In genomic region chr15:95804255-95804654, GRCm38 (mm10) we compare ENCODE assay signal across 9 mouse cellular contexts. TPM values are rescaled to one million over a fixed set of nuclear protein-coding genes. Genes with fewer than 3 reads are reported as not detected.
DNase-seq lines count a peak whose midpoint lies in the region; ATAC-seq and TF ChIP-seq lines count a peak whose summit lies in the region.
"Had no signal": no experiment of that assay in that cellular context is flagged by ENCODE, and none has a peak within 500 bp of the region (broad histone marks: within the 10 kb centered on the region; RNA-seq: fewer than 3 reads in every experiment).

No protein-coding gene starts in this region.

- no peak overlapping the region for H3K4me3 ChIP-seq in layer of hippocampus, adult 2 months
- peak overlapping the region; percentile 55 for H3K4me3 ChIP-seq in gastrocnemius, adult 2 months
- no peak overlapping the region for H3K4me3 ChIP-seq in hindbrain, postnatal 0 days (ENCODE audit: low read length)
- no peak overlapping the region for H3K4me3 ChIP-seq in limb, embryonic 15.5 days

- no peaks in the 10 kb centered on the region for H3K27me3 ChIP-seq in hindbrain, postnatal 0 days (ENCODE audit: insufficient read depth, low read length)
- H3K27me3 ChIP-seq in limb, embryonic 15.5 days: no peaks in the 10 kb centered on the region

- no peaks in the 10 kb centered on the region for H3K36me3 ChIP-seq in hindbrain, postnatal 0 days (ENCODE audit: insufficient read depth, low read length)
- peaks cover under 1% of the 10 kb centered on the region; the same call in 1 of the 2 replicates for H3K36me3 ChIP-seq in limb, embryonic 15.5 days

- peak; percentile 68; the same call in 1 of the 2 replicates for ATAC-seq in hindbrain, postnatal 0 days
- ATAC-seq in limb, embryonic 15.5 days (ENCODE audit: insufficient number of reproducible peaks, low FRiP score, low TSS enrichment, low read depth): peak; percentile 84

- peaks cover 16% of the 10 kb centered on the region for H3K4me1 ChIP-seq in hindbrain, postnatal 0 days (ENCODE audit: insufficient read depth, low read length)
- H3K4me1 ChIP-seq in limb, embryonic 15.5 days: peaks cover 33% of the 10 kb centered on the region

- H3K9me3 ChIP-seq in hindbrain, postnatal 0 days (ENCODE audit: low read length): no peaks in the 10 kb centered on the region
- no peaks in the 10 kb centered on the region for H3K9me3 ChIP-seq in limb, embryonic 15.5 days

- H3K4me2 ChIP-seq in hindbrain, postnatal 0 days (ENCODE audit: low read depth, low read length): no peak overlapping the region
- peak overlapping the region; percentile 10; the same call in 1 of the 2 replicates for H3K4me2 ChIP-seq in limb, embryonic 15.5 days

- no peak overlapping the region for H3K9ac ChIP-seq in hindbrain, postnatal 0 days (replicated peaks; ENCODE audit: low read length)
- no peak overlapping the region for H3K9ac ChIP-seq in limb, embryonic 15.5 days
- H3K9ac ChIP-seq: liver, embryonic 14.5 days had no signal

- no peak for TF ChIP-seq CTCF in layer of hippocampus, adult 2 months (conservative IDR thresholded peaks at IDR 0.05)
- no peak for TF ChIP-seq CTCF in gastrocnemius, adult 2 months (IDR thresholded peaks at IDR 0.05)
- TF ChIP-seq CTCF in hindbrain, postnatal 0 days (IDR thresholded peaks at IDR 0.05; ENCODE audit: low read depth): no peak

- DNase-seq in layer of hippocampus, adult 2 months (ENCODE audit: low spot score in 2 of 2): peak; percentile 27 to 44
- DNase-seq in layer of hippocampus, postnatal 14 days (ENCODE audit: low spot score in 2 of 2): no peak
- peak; percentile 97 for DNase-seq in adipocyte (ENCODE audit: low spot score)
- peak; percentile 91 for DNase-seq in gastrocnemius, adult 2 months
- DNase-seq in hindbrain, postnatal 0 days (ENCODE audit: low spot score): peak; percentile 33
- peak; percentile 96 for DNase-seq in skeletal muscle tissue, adult 2 months (ENCODE audit: low read depth, low spot score)
- DNase-seq in retina, embryonic 14.5 days (ENCODE audit: low spot score): no peak

- intact Hi-C loops in gastrocnemius, adult 2 months (cut with DNase I): no loop called here

- 37% methylated on average over 7 of the region's 7 CpGs for WGBS in hindbrain, postnatal 0 days
- WGBS in limb, embryonic 15.5 days: 14% methylated on average over 7 of the region's 7 CpGs

- H3K27ac ChIP-seq in layer of hippocampus, adult 2 months: peak overlapping the region; percentile 67; the same call in 1 of the 2 replicates
- H3K27ac ChIP-seq in gastrocnemius, adult 2 months: peak overlapping the region; percentile 92
- peak overlapping the region; percentile 68 for H3K27ac ChIP-seq in hindbrain, postnatal 0 days
- peak overlapping the region; percentile 78 for H3K27ac ChIP-seq in limb, embryonic 15.5 days
- H3K27ac ChIP-seq: liver, embryonic 14.5 days had no signal

RNA-seq across cellular contexts. Expression of gene Ano6, which starts 13.6 kb away (rescaled TPM):
- 10 to 100 TPM; 26.9 to 32.4 TPM for total RNA-seq in layer of hippocampus, adult 2 months (2021)
- 10 to 100 TPM; 22.5 to 29.5 TPM for total RNA-seq in layer of hippocampus, postnatal 14 days (2021)
- 10 to 100 TPM; 48.6 to 51.2 TPM for total RNA-seq in gastrocnemius, adult 2 months (2021)
- 28.9 and 34.3 TPM in 2 replicates for total RNA-seq in hindbrain, postnatal 0 days (2014; rRNA removed)
- polyA plus RNA-seq in hindbrain, postnatal 0 days (2015; fragmentation: Nextera tagmentation; extraction: Ambion mirVana): 19.2 and 21.5 TPM in 2 replicates
- polyA plus RNA-seq in limb, embryonic 15.5 days (2015; fragmentation: Nextera tagmentation; extraction: Ambion mirVana): 50.3 and 51.6 TPM in 2 replicates

Comparison
In these comparisons a context has a peak if more than half of its experiments do, and no peak if none do; other contexts are left out.
1. DNase-seq: peak in layer of hippocampus, adult 2 months (2 of 2), adipocyte (single experiment), gastrocnemius, adult 2 months (single experiment), hindbrain, postnatal 0 days (single experiment) and skeletal muscle tissue, adult 2 months (single experiment); none in layer of hippocampus, postnatal 14 days (0 of 2) and retina, embryonic 14.5 days (single experiment).
2. Peak in every context shown above with its lines, with median percentiles within 50 percentile points of each other: H3K27ac ChIP-seq.